Mouse (Mus musculus) neural tube, embryonic 12.5 days (tissue): ENCODE results near the gene Sele. TPM values are rescaled to one million over a fixed set of nuclear protein-coding genes. Genes with fewer than 3 reads are reported as not detected.
"Not testable (repeated sequence)": the region's sequence is repeated elsewhere in the genome, so short reads cannot be mapped to it uniquely, and the experiment has no call there.

Experiments
- ATAC-seq: fragments of 200-750 bp; cut with Nextera tagmentation; 2 replicates; pipeline ENCODE4 v1.8.0; 2017; ENCODE audit warnings: low read depth, mild to moderate bottlenecking, moderate TSS enrichment, moderate library complexity; ENCODE audit not compliant: low FRiP score
- H3K27ac ChIP-seq: fragments of 300-500 bp; sonication (generic); 2 replicates; pipeline ENCODE4 v1.5.1; 2016
- H3K27me3 ChIP-seq: fragments of 300-500 bp; sonication (generic); replicated peaks from 2 replicates; pipeline ENCODE4 v1.6.1; 2016; ENCODE audit warnings: mild to moderate bottlenecking
- H3K36me3 ChIP-seq: fragments of 300-500 bp; sonication (generic); 2 replicates; pipeline ENCODE4 v1.6.1; 2016; ENCODE audit warnings: mild to moderate bottlenecking
- H3K4me1 ChIP-seq: fragments of 300-500 bp; sonication (generic); 2 replicates; pipeline ENCODE4 v1.6.1; 2016
- H3K4me2 ChIP-seq: fragments of 300-500 bp; sonication (generic); replicated peaks from 2 replicates; pipeline ENCODE4 v1.6.1; 2016; ENCODE audit warnings: mild to moderate bottlenecking
- H3K4me3 ChIP-seq: fragments of 300-500 bp; sonication (generic); 2 replicates; pipeline ENCODE4 v1.5.1; 2016
- H3K9ac ChIP-seq: fragments of 300-500 bp; sonication (generic); 2 replicates; pipeline ENCODE4 v1.6.1; 2016; ENCODE audit warnings: mild to moderate bottlenecking
- H3K9me3 ChIP-seq: fragments of 300-500 bp; sonication (generic); 2 replicates; pipeline ENCODE4 v1.6.1; 2016; ENCODE audit warnings: mild to moderate bottlenecking
- WGBS: fragments of 180-500 bp; shearing (Covaris S2); methylation state at CpG from one replicate; pipeline ENCODE4 v1.1.7; 2016; 5-methylcytosine and 5-hydroxymethylcytosine counted together
- polyA plus RNA-seq: library from polyadenylated mRNA; unstranded; fragments of >200 nt; fragmentation: Nextera tagmentation; extraction: Ambion mirVana; gene quantifications from 2 replicates; pipeline ENCODE4 v1.2.1, GENCODE M21; 2016

Sele gene
- polyA plus RNA-seq, result not detected in 2 replicates

DNA sequence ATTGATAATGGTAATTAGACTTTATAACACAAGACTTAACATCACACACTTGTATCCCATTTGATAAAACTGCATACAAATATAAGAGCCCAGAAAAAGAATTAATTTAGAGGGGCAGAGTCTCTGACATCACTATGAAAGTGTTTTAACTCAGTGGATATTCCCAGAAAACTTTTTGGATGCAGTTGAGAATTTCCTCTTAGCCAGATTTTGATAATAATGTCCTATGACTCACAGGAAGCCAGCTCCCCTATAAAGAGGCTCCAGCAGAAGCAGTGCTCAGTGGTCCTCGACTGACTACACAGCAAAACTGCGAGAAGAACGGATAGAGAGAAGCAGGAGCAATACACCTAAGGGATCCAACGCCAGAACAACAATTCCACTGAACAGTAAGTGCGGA is at the start of gene Sele:
Gene Sele, plus strand, starts transcription at position 301 of the 400 bp plus-strand sequence.
- H3K9ac ChIP-seq, result no peak within 1 kb of the TSS
- H3K27me3 ChIP-seq, result no peaks in the 10 kb centered on the region
- 82% methylated on average over 5 of the region's 5 CpGs for WGBS
- H3K27ac ChIP-seq, result no peak within 1 kb of the TSS
- no peak within 1 kb of the TSS for H3K4me3 ChIP-seq
- no peaks in the 10 kb centered on the region for H3K36me3 ChIP-seq
- no peaks in the 10 kb centered on the region for H3K4me1 ChIP-seq
- no peak for ATAC-seq
- H3K9me3 ChIP-seq, result no peaks in the 10 kb centered on the region
- H3K4me2 ChIP-seq, result no peak within 1 kb of the TSS

DNA sequence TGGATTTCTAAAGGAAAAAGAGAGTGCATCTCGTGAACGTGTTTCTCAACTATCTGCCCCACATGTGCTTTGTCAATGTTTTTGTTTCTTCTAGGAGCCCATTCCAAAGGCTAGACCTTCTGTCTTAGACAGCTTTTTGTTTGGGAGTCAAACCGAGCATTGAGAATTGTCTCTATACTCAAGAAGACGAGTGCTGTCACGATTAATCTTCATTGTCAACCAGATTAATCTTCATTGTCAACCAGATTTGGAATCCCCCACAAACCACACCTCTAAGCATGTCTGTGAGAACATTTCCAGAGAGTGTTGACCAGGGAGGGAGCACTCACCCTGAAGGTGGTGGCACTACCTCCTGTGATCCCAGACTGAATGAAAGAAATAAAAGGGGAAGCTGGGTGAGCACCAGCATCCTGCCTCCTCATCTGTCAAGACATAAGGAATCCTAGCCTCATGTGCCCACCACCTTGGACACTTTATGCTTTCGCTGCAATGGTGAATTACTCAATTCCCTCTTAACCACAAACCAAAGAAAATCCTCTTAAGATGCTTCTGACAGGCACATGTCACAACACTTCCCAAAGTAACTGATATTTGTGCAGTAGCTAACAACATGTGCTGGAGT is 46.1 kb upstream of the Sele start:
- no peak for ATAC-seq
- Histone ChIP-seq H3K27ac (no peak overlapping the region), H3K36me3 (no peaks in the 10 kb centered on the region), H3K9me3 (no peaks in the 10 kb centered on the region), H3K4me2 (no peak overlapping the region), H3K9ac (no peak overlapping the region), H3K4me1 (no peaks in the 10 kb centered on the region), H3K4me3 (no peak overlapping the region), H3K27me3 (no peaks in the 10 kb centered on the region)
- WGBS, result 65% methylated on average over 6 of the region's 6 CpGs

DNA sequence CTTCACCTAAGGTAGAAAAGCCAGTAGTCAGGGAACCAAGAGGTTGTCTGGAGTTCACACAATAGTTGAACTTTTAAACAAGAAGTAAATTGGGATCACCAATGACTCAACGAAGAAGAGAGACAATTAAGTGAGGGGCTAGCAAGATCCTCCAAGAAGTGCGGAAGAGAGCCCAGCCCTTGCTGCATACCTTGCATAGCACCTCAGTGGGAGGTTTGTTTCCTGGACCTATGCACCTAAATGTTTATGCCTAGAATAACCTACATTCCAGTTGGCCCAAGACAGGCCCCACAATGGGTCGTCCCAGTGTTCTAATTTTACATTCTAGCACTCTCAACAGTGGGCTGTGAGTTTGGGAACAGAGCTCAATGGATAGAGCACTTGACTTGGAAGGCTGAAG is 43.7 kb upstream of the Sele start:
- Histone ChIP-seq H3K4me3 (no peak overlapping the region), H3K4me2 (no peak overlapping the region), H3K27me3 (no peaks in the 10 kb centered on the region), H3K36me3 (no peaks in the 10 kb centered on the region), H3K9me3 (no peaks in the 10 kb centered on the region), H3K9ac (no peak overlapping the region), H3K4me1 (no peaks in the 10 kb centered on the region), H3K27ac (no peak overlapping the region)
- no peak for ATAC-seq
- 82% methylated on average over 3 of the region's 3 CpGs for WGBS

DNA sequence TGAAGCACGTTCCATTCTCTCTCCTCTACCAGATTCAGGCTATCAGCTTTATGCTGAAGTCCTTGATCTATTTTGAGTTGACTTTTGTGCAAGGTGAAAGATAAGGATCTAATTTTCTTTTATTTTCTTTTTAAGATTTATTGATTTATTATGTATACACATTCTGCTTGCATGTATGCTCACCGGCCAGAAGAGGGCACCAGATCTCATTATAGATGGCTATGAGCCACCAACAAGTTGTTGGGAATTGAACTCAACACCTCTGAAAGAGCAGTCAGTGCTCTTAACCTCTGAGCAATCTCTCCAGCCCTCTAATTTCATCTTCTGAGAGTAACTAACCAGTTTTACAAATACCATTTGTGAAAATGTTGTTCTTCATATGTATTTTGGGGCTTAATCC is 38.8 kb upstream of the Sele start:
- H3K27me3 ChIP-seq, result no peaks in the 10 kb centered on the region
- H3K4me2 ChIP-seq, result no peak overlapping the region
- H3K9me3 ChIP-seq, result no peaks in the 10 kb centered on the region
- no peak overlapping the region for H3K9ac ChIP-seq
- no peak overlapping the region for H3K4me3 ChIP-seq
- H3K36me3 ChIP-seq, result no peaks in the 10 kb centered on the region
- no peak for ATAC-seq
- H3K27ac ChIP-seq, result no peak overlapping the region
- H3K4me1 ChIP-seq, result no peaks in the 10 kb centered on the region
- WGBS, result 42% methylated on average over 2 of the region's 2 CpGs

DNA sequence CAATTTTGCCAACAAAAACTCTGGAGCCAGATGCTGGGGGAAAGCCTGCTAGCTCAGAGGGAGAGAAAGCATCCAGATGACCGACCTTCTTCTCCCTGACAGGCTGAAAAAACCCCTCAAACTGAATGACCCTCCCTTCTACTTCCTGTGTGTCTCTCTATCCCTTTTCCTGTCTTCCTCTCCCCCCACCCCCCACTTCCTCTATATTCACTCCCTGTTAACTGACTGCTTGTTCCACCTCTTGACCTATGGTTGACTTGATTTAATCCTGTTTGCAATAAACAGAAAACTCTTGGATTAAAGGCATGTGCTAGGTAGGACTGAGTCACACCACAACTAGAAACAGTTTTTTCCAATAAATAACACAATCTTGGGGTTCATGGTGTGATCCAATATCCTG is 33.4 kb upstream of the Sele start:
- Histone ChIP-seq H3K9me3 (no peaks in the 10 kb centered on the region), H3K9ac (no peak overlapping the region), H3K4me2 (no peak overlapping the region), H3K4me3 (no peak overlapping the region), H3K27ac (no peak overlapping the region), H3K27me3 (no peaks in the 10 kb centered on the region), H3K4me1 (no peaks in the 10 kb centered on the region), H3K36me3 (no peaks in the 10 kb centered on the region)
- ATAC-seq, result no peak
- 73% methylated on average over 1 of the region's 1 CpGs for WGBS

DNA sequence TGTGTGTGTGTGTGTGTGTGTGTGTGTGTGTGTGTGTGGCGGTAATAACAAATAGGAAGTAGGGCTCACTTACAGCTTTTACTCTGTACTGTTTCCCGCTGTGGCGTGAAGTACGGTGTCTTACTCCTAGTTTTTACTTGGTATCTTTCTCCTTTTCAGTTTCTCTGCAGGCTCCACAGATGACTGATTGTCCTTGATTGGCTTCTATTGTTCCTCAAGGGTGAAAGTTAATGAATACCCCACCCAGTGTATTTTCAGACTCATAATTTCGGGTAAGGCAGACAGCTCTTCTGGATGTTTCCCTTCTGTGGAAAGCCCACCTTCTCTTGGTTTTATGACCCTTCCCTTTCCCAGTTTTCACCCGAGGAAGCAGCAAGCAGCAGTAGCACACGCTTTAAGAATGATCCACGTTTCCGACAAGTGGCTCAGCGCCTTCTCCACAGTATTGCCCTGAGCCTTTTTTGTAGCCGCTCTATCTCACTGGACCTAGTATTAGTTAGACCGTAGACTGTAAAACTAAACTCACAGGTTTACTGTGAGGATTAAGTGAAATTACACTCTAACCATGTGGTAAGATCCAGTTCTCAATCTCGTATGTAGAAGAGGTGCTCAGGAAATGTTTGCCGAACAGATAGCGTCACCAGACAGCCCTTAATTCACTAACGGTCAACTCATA is 29.7 kb upstream of the Sele start:
- Histone ChIP-seq H3K4me2 (no peak overlapping the region), H3K4me3 (no peak overlapping the region), H3K9ac (no peak overlapping the region), H3K27ac (no peak overlapping the region), H3K4me1 (no peaks in the 10 kb centered on the region), H3K27me3 (no peaks in the 10 kb centered on the region), H3K9me3 (no peaks in the 10 kb centered on the region), H3K36me3 (no peaks in the 10 kb centered on the region)
- ATAC-seq, result no peak
- 76% methylated on average over 16 of the region's 16 CpGs for WGBS

DNA sequence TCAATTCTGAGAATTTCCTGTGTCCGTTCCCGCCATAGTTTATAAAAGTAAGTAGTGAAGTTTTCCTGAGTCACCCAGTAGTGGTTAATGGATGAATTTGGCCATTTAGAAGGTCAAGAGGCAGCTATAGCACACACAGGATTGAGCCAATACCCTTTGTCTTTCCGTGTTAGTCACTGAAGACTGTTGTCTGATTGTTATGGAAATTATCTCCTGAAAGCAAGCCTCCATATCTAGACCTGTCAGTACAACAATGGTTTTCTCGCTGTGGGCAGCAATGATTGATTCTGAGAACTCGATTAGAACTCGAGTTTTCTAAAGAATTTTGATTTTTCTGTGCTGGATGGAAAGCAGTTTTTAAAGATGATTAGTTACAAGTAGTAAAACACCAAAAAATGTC is 28.2 kb upstream of the Sele start:
- no peak for ATAC-seq
- no peak overlapping the region for H3K9ac ChIP-seq
- H3K36me3 ChIP-seq, result no peaks in the 10 kb centered on the region
- no peak overlapping the region for H3K4me3 ChIP-seq
- H3K9me3 ChIP-seq, result no peaks in the 10 kb centered on the region
- H3K4me2 ChIP-seq, result no peak overlapping the region
- H3K27me3 ChIP-seq, result no peaks in the 10 kb centered on the region
- 32% methylated on average over 6 of the region's 6 CpGs for WGBS
- no peaks in the 10 kb centered on the region for H3K4me1 ChIP-seq
- no peak overlapping the region for H3K27ac ChIP-seq

DNA sequence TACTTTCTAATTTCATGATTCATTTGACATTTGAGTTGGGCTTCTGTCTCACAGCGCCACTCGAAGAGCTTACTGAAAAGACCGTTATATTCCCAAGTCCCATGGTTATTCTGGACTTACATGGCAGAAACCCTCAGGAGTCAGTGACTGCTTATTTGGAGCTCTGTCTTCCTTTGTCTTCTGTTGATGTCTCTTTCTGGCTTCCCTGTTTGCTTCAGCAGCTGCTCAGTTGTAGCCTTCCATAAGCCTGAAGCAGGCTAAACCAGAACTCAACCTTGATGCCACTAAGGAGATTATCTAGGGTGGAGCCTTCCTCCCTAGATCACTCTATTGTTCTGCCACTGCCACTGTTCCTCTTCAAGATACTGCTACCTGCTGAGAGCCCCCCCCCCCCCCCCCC is 27.3 kb upstream of the Sele start:
- WGBS, result 96% methylated on average over 3 of the region's 3 CpGs

DNA sequence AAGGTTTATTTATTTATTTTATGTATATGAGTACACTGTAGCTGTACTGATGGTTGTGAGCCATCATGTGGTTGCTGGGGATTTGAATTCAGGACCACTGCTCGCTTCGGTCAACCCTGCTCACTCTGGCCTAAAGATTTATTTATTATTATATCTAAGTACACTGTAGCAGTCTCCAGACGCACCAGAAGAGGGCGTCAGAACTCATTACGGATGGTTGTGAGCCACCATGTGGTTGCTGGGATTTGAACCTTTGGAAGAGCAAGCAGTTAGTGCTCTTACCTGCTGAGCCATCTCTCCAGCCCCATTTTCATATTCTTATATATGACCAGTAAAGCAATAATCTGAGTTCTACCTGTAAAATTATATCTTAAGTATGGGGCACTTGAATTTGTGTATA is 25.9 kb upstream of the Sele start:
- not testable (repeated sequence) for H3K27me3 ChIP-seq, H3K9ac ChIP-seq, H3K36me3 ChIP-seq, H3K4me1 ChIP-seq, H3K4me2 ChIP-seq, H3K9me3 ChIP-seq, H3K4me3 ChIP-seq, ATAC-seq, H3K27ac ChIP-seq
- WGBS, result 84% methylated on average over 5 of the region's 5 CpGs

More for the DNA sequence above, 27.3 kb upstream of the Sele start:
- H3K9ac ChIP-seq, H3K36me3 ChIP-seq, H3K27ac ChIP-seq, H3K4me2 ChIP-seq, H3K9me3 ChIP-seq, ATAC-seq, H3K4me1 ChIP-seq, H3K27me3 ChIP-seq, H3K4me3 ChIP-seq: not testable (repeated sequence)

DNA sequence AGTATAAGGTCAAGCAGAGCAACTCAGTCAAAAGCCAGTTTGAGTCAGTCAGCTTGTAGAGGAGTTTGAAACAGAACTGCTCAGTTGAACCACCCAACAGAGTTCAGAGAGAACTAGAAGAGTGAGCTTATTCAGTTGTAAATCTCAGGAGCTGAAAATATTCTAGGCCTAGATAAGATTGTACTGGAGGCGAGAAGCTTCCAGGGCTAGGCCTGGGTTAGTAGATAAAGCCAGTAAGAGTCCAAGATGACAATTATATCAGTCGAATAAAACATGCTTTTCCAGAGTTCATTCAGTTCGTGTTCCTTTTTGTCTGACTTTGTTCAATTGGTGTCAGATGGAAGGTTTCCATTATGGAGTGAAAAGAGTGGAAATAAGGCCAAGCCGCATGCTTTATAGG is 22.3 kb upstream of the Sele start:
- WGBS, result 89% methylated on average over 4 of the region's 4 CpGs
- no peak overlapping the region for H3K4me2 ChIP-seq
- H3K4me1 ChIP-seq, result no peaks in the 10 kb centered on the region
- ATAC-seq, result no peak
- H3K27me3 ChIP-seq, result no peaks in the 10 kb centered on the region
- H3K27ac ChIP-seq, result no peak overlapping the region
- no peaks in the 10 kb centered on the region for H3K9me3 ChIP-seq
- no peaks in the 10 kb centered on the region for H3K36me3 ChIP-seq
- H3K9ac ChIP-seq, result no peak overlapping the region
- H3K4me3 ChIP-seq, result no peak overlapping the region

DNA sequence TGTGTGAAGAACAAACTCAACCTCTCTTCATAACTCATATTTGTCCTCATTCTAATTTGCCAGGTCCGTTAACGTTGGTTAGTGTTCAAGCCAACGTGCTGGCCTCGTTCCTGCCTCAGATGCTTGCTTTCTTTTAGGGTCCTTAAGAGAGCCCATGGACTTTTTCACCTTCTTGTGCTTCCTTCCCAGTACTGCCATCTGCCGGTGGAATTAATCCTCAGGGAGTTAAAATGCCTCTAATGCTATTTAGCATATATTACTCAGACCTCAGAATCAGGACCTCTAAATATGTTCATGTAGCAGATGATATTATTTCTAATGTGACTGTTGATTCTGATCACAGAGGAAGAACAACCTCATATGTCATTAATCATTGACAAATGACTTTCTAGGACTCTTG is 20.6 kb upstream of the Sele start:
- H3K4me2 ChIP-seq, result no peak overlapping the region
- no peak overlapping the region for H3K9ac ChIP-seq
- no peak overlapping the region for H3K27ac ChIP-seq
- no peak overlapping the region for H3K4me3 ChIP-seq
- no peaks in the 10 kb centered on the region for H3K9me3 ChIP-seq
- no peaks in the 10 kb centered on the region for H3K4me1 ChIP-seq
- H3K36me3 ChIP-seq, result no peaks in the 10 kb centered on the region
- no peak for ATAC-seq
- 63% methylated on average over 5 of the region's 5 CpGs for WGBS
- H3K27me3 ChIP-seq, result no peaks in the 10 kb centered on the region

DNA sequence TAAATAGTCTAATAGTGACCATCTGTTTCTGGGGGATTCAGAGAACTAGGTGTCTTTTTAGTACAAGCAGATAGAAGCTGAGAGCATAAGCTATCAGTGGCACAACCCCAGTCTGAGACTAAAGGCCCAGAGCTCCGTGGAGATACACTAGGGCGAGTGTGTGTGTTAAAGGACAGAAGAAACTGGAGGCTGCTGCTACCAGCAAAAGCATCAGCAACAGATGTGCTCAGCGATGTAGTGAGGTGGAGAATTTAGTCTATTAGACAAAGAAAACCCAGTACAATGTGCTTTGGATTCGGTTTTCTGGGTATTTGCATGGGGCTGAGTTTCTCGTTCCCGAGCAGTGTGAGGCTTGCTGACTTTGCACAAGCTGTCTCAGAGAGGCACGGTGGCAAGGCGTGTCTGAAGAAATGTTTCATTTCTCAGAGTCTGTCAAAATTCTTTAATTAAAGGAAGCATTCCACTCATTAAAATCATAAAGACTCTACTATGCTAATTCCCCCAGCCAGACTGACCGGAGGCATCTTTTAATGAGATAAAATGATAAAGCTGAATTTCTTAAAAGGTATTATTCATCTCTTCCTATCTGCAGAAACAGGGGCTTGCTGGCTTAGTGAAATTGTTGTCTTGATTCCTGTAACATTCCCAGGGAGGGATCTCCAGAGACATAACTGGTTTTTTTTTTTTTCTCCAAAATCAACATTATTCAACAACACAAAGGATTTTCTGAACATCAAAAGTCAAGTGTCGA is 7.5 kb upstream of the Sele start:
- Histone ChIP-seq H3K9me3 (no peaks in the 10 kb centered on the region), H3K27ac (no peak overlapping the region), H3K36me3 (no peaks in the 10 kb centered on the region), H3K9ac (no peak overlapping the region), H3K4me3 (no peak overlapping the region), H3K27me3 (no peaks in the 10 kb centered on the region), H3K4me1 (no peaks in the 10 kb centered on the region), H3K4me2 (no peak overlapping the region)
- no peak for ATAC-seq
- WGBS, result 82% methylated on average over 10 of the region's 10 CpGs
